Mouse (Mus musculus): ENCODE results near the gene Rarres2. TPM values are rescaled to one million over a fixed set of nuclear protein-coding genes. Genes with fewer than 3 reads are reported as not detected.

Gene Rarres2
- polyA plus RNA-seq (2012; rRNA removed), result 46.6 and 47.3 TPM in 2 replicates

DNA sequence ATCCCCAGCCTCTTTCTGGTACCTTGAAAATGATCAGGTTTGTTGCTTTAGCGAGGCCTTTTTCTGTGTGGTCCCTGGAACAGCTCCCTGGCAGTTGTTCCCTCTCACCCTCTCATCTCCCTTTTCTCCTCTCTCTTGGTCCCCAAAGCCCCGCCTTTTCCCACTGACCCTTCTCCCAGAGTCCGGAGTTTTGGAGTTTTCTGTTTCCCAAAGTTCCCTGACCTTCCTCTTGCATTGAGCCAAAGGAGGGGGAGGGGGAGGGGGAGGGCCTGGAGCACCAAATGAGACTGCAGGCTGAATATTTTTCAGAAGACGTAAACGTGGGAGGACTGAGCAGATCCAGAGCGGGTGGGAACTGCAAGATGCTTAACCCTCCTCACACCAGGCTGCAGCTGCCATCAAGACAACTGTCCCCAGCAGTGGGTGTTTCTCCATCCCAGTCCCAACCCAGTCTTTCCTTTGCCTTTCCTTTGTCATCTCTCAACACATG, at the start of gene Rarres2:
TSS of gene Rarres2 (minus strand) at position 218 of the 490 bp plus-strand sequence.

DNA sequence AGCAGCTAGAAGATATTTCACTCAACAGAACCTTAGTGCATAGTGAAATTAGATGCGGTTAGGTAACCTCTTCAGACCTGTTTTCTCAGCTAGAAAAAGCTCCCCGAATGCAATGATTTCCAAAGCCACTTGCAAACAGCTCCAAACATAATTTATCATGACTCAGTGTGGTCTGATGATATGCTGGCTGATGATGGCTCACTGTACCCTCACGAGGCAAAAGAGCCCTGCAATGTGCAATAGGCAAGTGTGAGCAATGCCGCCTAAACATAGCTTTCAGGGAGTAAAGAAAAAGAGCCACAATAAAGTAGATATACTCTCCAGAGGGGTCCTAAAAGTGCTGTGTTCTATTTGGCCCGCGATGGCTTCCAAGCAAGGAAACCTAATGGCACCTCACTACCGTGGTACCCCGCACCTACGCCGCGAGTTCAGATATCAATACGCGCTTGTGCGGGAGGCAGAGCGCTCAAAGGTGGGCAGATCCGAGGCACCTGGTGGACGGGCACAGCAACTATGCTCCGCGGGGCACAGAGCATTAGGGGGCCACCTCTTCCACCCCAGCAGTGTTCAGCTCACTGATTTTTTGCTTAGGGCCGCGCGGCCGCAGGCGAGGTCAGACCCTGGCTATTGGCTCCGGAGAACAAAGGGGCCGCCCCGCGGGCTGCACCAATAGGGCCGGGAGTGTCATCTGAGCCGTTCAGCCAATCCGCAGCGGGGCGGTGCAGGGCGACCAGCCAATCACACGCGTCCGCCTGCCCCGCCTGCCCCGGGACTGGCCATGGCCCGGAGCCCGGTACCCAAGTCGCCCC, 28.9 kb upstream of the Rarres2 start, which contains the start of gene Zfp775:
TSS of gene Zfp775 (plus strand) at position 793 of the 809 bp plus-strand sequence.

DNA sequence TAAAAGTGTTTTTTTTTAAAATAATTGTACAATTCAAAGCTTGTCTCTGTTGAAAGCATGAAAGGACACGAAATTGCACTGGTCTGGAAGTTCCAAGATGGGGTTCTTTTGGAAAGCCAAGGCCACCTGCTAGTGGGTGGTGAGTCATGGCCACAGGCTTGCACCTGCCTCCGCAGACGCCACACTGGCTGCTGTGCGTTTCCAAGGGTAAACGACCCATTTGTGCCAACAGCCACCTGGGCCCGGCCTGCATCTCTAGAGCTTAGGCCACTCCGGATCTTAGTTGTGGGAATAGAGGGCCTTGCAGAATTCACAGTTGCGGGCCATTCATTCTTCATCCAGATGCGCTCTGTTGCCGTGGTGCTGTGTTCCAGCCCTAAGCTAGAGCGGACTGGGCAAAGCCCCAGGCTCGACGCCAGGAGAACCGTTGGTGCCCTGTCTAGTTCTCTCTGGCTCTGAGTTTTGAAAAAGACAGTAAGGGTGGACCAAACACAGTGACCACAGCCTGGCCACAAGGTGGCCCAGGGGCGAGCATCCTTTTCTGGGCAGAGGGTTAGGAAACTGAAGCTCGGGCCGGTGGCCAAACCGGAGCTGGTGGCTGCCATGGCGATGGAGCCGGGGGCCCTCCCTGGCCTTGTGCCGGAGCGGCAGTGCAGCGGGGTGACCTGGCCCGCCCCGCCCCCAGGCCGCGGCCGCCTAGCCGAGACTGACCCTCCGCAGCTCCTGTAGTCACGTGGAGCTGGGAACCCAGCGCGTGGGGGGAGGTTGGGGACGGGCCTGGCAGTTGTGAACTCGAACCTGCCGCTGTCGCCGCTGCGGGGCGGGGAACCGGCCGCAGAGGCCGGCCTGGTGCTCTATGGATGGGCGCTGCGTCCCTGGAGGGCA, 20.8 kb upstream of the Rarres2 start, which contains the start of the genes Repin1 and Gm44965:
TSS of gene Repin1 (plus strand) at position 726 of the 885 bp plus-strand sequence.
TSS of gene Gm44965 (plus strand) at position 784 of the 885 bp plus-strand sequence.

DNA sequence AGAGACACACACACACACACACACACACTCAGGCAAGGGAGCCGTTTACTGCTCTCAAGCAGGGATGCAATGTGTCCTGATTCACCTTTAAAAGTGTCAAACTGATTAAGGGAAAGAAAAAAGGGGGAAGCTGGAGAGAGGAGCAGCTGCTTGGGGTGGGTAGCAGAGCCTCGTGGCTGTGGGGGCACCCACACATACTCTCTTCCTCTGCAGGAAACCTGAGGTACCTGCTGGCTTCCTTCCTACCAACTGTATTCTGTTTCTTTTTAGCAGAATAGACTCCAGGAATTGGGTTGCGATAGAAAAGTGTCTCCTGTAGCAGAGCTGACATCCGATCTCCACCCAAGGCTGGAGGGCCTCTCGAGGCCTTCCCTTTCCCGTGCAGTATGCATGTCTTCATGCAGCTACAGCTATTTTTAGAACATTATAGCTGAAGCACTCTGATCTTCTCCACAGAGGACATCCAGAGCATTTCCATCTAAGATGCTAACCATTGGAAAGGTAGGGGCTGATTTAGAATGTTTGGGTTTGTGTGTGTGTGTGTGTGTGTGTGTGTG, 16.7 kb upstream of the Rarres2 start, which contains the start of gene Gm45021:
TSS of gene Gm45021 (plus strand) at position 417 of the 557 bp plus-strand sequence.

DNA sequence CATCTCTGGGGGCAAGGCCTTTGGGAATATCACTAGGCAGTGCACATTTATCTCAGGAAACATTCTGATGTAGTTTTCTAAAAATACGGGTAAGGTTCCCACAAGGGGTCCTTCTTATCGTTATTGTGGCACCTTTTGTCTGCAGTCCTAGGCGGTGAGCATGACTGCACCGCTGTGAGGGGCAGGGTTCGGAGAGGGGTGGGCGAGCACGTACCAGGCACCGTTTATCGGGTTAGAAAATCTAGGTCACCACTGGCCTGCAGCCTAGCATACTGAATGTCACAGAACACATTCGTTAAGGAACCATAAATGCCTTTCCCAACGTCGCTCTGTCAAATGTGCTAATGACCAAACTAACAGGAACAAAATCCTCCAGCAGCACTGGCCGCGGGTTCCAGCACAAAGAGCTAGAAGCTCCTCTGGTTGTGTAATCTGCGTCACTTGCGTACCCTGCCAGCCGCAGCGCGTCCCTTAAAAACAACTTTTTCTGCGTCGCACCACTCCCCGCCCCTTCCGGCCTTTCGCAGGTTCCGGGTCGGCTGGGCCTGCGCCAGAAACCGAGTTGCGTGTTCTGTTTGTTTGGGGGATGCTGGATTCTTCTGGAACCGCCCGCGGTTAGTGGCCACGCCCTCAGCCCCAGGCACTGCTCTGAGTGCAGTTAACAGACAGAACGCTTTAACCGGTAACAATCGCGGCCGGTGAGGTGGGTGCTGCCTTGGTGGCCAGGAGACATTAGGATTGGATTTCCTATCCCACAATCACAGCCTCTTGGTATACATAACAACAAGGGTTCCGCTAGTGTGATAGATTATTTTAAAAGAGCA, 18.1 kb downstream of the Rarres2 start, which contains the start of gene Lrrc61:
TSS of gene Lrrc61 (plus strand) at position 517 of the 824 bp plus-strand sequence.

DNA sequence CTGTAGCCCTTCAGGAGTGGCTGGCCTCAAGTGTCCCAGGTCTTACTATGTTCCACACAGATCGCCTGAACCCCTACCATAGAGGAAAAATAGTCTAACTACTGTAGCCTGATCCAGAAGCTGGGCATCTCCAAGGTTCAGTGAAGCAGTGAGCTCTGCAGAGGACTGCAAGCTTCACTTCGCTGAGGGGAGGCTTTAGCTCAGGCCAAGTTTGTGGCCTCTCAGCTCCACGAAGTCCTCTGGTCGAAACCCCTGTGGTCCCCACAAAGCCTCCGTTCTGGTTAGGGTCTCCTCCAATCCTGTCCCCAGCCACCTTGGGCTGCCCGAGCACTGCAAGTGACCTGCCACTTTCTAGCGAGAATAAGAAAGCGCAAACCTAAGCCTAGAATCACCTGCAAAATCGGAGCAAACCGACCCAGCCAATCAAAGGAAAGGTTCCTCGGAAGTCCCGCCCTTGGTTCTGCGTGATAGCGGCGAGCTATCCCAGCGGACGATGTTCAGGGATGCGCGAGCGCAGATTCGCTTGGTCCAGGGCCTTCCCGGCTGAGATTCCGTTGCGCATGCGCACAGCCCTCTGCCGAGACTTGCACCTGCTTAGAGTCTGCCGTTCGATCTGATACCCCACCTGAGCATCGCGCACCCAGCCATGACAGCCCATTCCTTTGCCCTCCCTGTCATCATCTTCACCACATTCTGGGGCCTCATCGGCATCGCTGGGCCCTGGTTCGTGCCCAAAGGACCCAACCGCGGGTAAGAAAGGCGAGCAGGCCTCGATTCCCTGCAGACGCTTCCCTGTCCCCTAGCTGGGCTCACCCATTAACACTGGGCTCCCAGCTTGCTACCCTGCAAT, 35.3 kb downstream of the Rarres2 start, which contains the start of gene Atp6v0e2:
TSS of gene Atp6v0e2 (plus strand) at position 511 of the 850 bp plus-strand sequence.

Other genes with a start within 250 kb of the Rarres2 start
- gene Krba1, start 177.2 kb downstream of the Rarres2 start, polyA plus RNA-seq (2012; rRNA removed), result 5.9 and 7.2 TPM in 2 replicates
- 19.5 and 20.3 TPM in 2 replicates for gene Zfp467, start 127.0 kb downstream of the Rarres2 start, polyA plus RNA-seq (2012; rRNA removed)
- 0.24 and 0.50 TPM in 2 replicates for gene Sspo, start 124.6 kb downstream of the Rarres2 start, polyA plus RNA-seq (2012; rRNA removed)
- gene Atp6v0e2, start 35.2 kb downstream of the Rarres2 start, polyA plus RNA-seq (2012; rRNA removed), result 13.9 and 14.1 TPM in 2 replicates
- gene Lrrc61, start 18.0 kb downstream of the Rarres2 start, polyA plus RNA-seq (2012; rRNA removed), result 6.2 and 7.2 TPM in 2 replicates
- not detected in 2 replicates for gene Gm45021, start 16.8 kb upstream of the Rarres2 start, polyA plus RNA-seq (2012; rRNA removed)
- gene Repin1, start 21.1 kb upstream of the Rarres2 start, polyA plus RNA-seq (2012; rRNA removed), result 13.2 and 15.6 TPM in 2 replicates
- gene Gm44965, start 21.2 kb upstream of the Rarres2 start, polyA plus RNA-seq (2012; rRNA removed), result not detected in 2 replicates
- gene Zfp775, start 29.3 kb upstream of the Rarres2 start, polyA plus RNA-seq (2012; rRNA removed), result 2.3 and 3.2 TPM in 2 replicates
- 0.71 and 0.78 TPM in 2 replicates for gene AI854703, start 54.0 kb upstream of the Rarres2 start, polyA plus RNA-seq (2012; rRNA removed)
- gene Gimap8, start 74.4 kb upstream of the Rarres2 start, polyA plus RNA-seq (2012; rRNA removed), result 0.26 and 0.52 TPM in 2 replicates
- gene Gimap9, start 103.3 kb upstream of the Rarres2 start, polyA plus RNA-seq (2012; rRNA removed), result 0.23 TPM in 1 of 2 replicates, not detected in the other
- gene Gimap4, start 111.8 kb upstream of the Rarres2 start, polyA plus RNA-seq (2012; rRNA removed), result 0.98 and 1.2 TPM in 2 replicates
- 0.57 and 1.1 TPM in 2 replicates for gene Gimap6, start 135.4 kb upstream of the Rarres2 start, polyA plus RNA-seq (2012; rRNA removed)
- not detected in 2 replicates for gene Gm28053, start 145.8 kb upstream of the Rarres2 start, polyA plus RNA-seq (2012; rRNA removed)
- gene Gimap7, start 145.8 kb upstream of the Rarres2 start, polyA plus RNA-seq (2012; rRNA removed), result 0.05 TPM in 1 of 2 replicates, not detected in the other
- gene Gimap1, start 166.3 kb upstream of the Rarres2 start, polyA plus RNA-seq (2012; rRNA removed), result 1.3 and 3.6 TPM in 2 replicates
- gene Gimap5, start 173.4 kb upstream of the Rarres2 start, polyA plus RNA-seq (2012; rRNA removed), result 0.89 and 1.6 TPM in 2 replicates
- 0.25 and 0.55 TPM in 2 replicates for gene Gimap3, start 198.1 kb upstream of the Rarres2 start, polyA plus RNA-seq (2012; rRNA removed)

Data from stomach, adult 2 months (tissue).